Mouse (Mus musculus) midbrain, embryonic 11.5 days (tissue): ENCODE data around the gene Ckm. TPM values are rescaled to one million over a fixed set of nuclear protein-coding genes. Genes with fewer than 3 reads are reported as not detected.

Experiments used
- ATAC-seq: fragments of 200-750 bp; cut with Nextera tagmentation; 2 replicates; pipeline ENCODE4 v1.8.0; 2017; ENCODE audit warnings: moderate TSS enrichment, moderate library complexity; ENCODE audit not compliant: low FRiP score
- DNase-seq: peaks from one replicate; pipeline ENCODE4 v3.0.0; 2015; ENCODE audit warnings: low spot score; ENCODE audit errors: missing footprints
- H3K27ac ChIP-seq: fragments of 300-500 bp; sonication (generic); 2 replicates; pipeline ENCODE4 v1.5.1; 2014; ENCODE audit warnings: low read depth, low read length
- H3K27me3 ChIP-seq: fragments of 300-500 bp; sonication (generic); 2 replicates; pipeline ENCODE4 v1.6.1; 2014; ENCODE audit warnings: mild to moderate bottlenecking, low read length, moderate library complexity, mixed read lengths; ENCODE audit not compliant: control insufficient read depth, insufficient read depth
- H3K36me3 ChIP-seq: fragments of 300-500 bp; sonication (generic); 2 replicates; pipeline ENCODE4 v1.6.1; 2014; ENCODE audit warnings: mild to moderate bottlenecking, low read length, moderate library complexity, mixed read lengths; ENCODE audit not compliant: control insufficient read depth, insufficient read depth
- H3K4me1 ChIP-seq: fragments of 300-500 bp; sonication (generic); 2 replicates; pipeline ENCODE4 v1.6.1; 2014; ENCODE audit warnings: low read length; ENCODE audit not compliant: control insufficient read depth, insufficient read depth
- H3K4me2 ChIP-seq: fragments of 300-500 bp; sonication (generic); 2 replicates; pipeline ENCODE4 v1.6.1; 2014; ENCODE audit warnings: mild to moderate bottlenecking, moderate library complexity
- H3K4me3 ChIP-seq: fragments of 300-500 bp; sonication (generic); 2 replicates; pipeline ENCODE4 v1.5.1; 2014; ENCODE audit warnings: low read depth, low read length
- H3K9ac ChIP-seq: fragments of 300-500 bp; sonication (generic); 2 replicates; pipeline ENCODE4 v1.6.1; 2014; ENCODE audit warnings: low read length
- H3K9me3 ChIP-seq: fragments of 300-500 bp; sonication (generic); 2 replicates; pipeline ENCODE4 v1.6.1; 2016; ENCODE audit warnings: low read length; ENCODE audit not compliant: control insufficient read depth
- WGBS: fragments of 180-500 bp; shearing (Covaris S2); extraction: QIAGEN DNeasy Blood & Tissue Kit; methylation state at CpG from one replicate; pipeline ENCODE4 v1.1.7; 2014; 5-methylcytosine and 5-hydroxymethylcytosine counted together
- polyA plus RNA-seq: library from polyadenylated mRNA; unstranded; fragments of >200 nt; fragmentation: Nextera tagmentation; extraction: Ambion mirVana; gene quantifications from 2 replicates; pipeline ENCODE4 v1.2.1, GENCODE M21; 2014

Gene Ckm
- polyA plus RNA-seq, 1 experiment from 2014 or later: not detected

- Histone ChIP-seq H3K9me3 (0 out of 2 replicates have a peak, but pooled peaks cover 2% of the 10 kb centered on the region), H3K4me1 (peaks cover 10% of the 10 kb centered on the region; the same call in 1 of the 2 replicates), H3K4me3 (no peak overlapping the region), H3K4me2 (no peak overlapping the region), H3K36me3 (no peaks in the 10 kb centered on the region), H3K9ac (no peak overlapping the region), H3K27me3 (peaks cover 36% of the 10 kb centered on the region), H3K27ac (no peak overlapping the region)
- 78% methylated on average over 9 of the region's 9 CpGs for WGBS
- ATAC-seq: 0 out of 2 replicates have a peak, but pooled peaks have one; percentile 7
- peak; percentile 82 for DNase-seq
Observed at GRCm38 (mm10) chr7:19402535-19403112, 2.0 kb upstream of the Ckm start.

GRCm38 (mm10) chr7:19403731-19404296 is 762 bp upstream of the Ckm start, which contains the start of gene Klc3:
Klc3 (minus strand) TSS chr7:19404104.
- Histone ChIP-seq H3K27me3 (peaks cover 36% of the 10 kb centered on the region), H3K4me1 (peaks cover 10% of the 10 kb centered on the region; the same call in 1 of the 2 replicates), H3K4me3 (peak within 1 kb of the TSS; percentile 47), H3K9ac (peak within 1 kb of the TSS; percentile 52), H3K36me3 (no peaks in the 10 kb centered on the region), H3K4me2 (peak within 1 kb of the TSS; percentile 66), H3K27ac (no peak within 1 kb of the TSS), H3K9me3 (0 out of 2 replicates have a peak, but pooled peaks cover 2% of the 10 kb centered on the region)
- WGBS: 2% methylated on average over 57 of the region's 62 CpGs
- ATAC-seq (peak; percentile 31), DNase-seq (peak; percentile 90)

- Histone ChIP-seq H3K4me2 (no peak overlapping the region; the same call in 1 of the 2 replicates), H3K27me3 (peaks cover 30% of the 10 kb centered on the region)
Observed at GRCm38 (mm10) chr7:19405417-19405816, 841 bp downstream of the Ckm start.

GRCm38 (mm10) chr7:19409753-19410152 is 5.2 kb downstream of the Ckm start:
- H3K4me1 ChIP-seq: 0 out of 2 replicates have a peak, but pooled peaks cover 2% of the 10 kb centered on the region
- no peaks in the 10 kb centered on the region for H3K36me3 ChIP-seq
- WGBS: 65% methylated on average over 5 of the region's 6 CpGs
- H3K27ac ChIP-seq: no peak overlapping the region
- peaks cover 5% of the 10 kb centered on the region for H3K27me3 ChIP-seq
- H3K4me3 ChIP-seq: no peak overlapping the region
- no peak overlapping the region for H3K4me2 ChIP-seq
- no peak for DNase-seq
- H3K9ac ChIP-seq: no peak overlapping the region
- no peak for ATAC-seq
- H3K9me3 ChIP-seq: no peaks in the 10 kb centered on the region

More at GRCm38 (mm10) chr7:19405417-19405816, 841 bp downstream of the Ckm start:
- 0 out of 2 replicates have a peak, but pooled peaks cover 2% of the 10 kb centered on the region for H3K9me3 ChIP-seq
- peak; percentile 77 for ATAC-seq
- H3K4me1 ChIP-seq: peaks cover 5% of the 10 kb centered on the region; the same call in 1 of the 2 replicates
- H3K27ac ChIP-seq: no peak overlapping the region
- H3K4me3 ChIP-seq: no peak overlapping the region
- WGBS: 3% methylated on average over 19 of the region's 19 CpGs
- no peak overlapping the region for H3K9ac ChIP-seq
- H3K36me3 ChIP-seq: no peaks in the 10 kb centered on the region
- peak; percentile 100 for DNase-seq

- no peaks in the 10 kb centered on the region for H3K4me1 ChIP-seq
- ATAC-seq (0 out of 2 replicates have a peak, but pooled peaks have one; percentile 9), DNase-seq (no peak)
- H3K4me3 ChIP-seq: no peak overlapping the region
- no peaks in the 10 kb centered on the region for H3K36me3 ChIP-seq
- no peak overlapping the region for H3K4me2 ChIP-seq
- H3K9ac ChIP-seq: no peak overlapping the region
- no peaks in the 10 kb centered on the region for H3K9me3 ChIP-seq
- WGBS: 87% methylated on average over 11 of the region's 11 CpGs
- H3K27ac ChIP-seq: no peak overlapping the region
- H3K27me3 ChIP-seq: 0 out of 2 replicates have a peak, but pooled peaks cover 2% of the 10 kb centered on the region
Observed at GRCm38 (mm10) chr7:19410766-19411344, 6.3 kb downstream of the Ckm start.

- 79% methylated on average over 5 of the region's 5 CpGs for whole genome bisulfite sequencing
Observed at GRCm38 (mm10) chr7:19411783-19412182, 7.2 kb downstream of the Ckm start.

GRCm38 (mm10) chr7:19413525-19413924 is 8.9 kb downstream of the Ckm start:
- no peak overlapping the region for H3K4me3 ChIP-seq
- DNase-seq (no peak), ATAC-seq (no peak)
- no peak overlapping the region for H3K27ac ChIP-seq
- H3K36me3 ChIP-seq: no peaks in the 10 kb centered on the region
- no peak overlapping the region for H3K9ac ChIP-seq
- H3K9me3 ChIP-seq: no peaks in the 10 kb centered on the region
- 83% methylated on average over 3 of the region's 3 CpGs for WGBS
- no peak overlapping the region for H3K4me2 ChIP-seq
- H3K4me1 ChIP-seq: no peaks in the 10 kb centered on the region
- no peaks in the 10 kb centered on the region for H3K27me3 ChIP-seq

More at GRCm38 (mm10) chr7:19411783-19412182, 7.2 kb downstream of the Ckm start:
- no peak overlapping the region for H3K27ac ChIP-seq
- no peak for DNase-seq
- H3K9ac ChIP-seq: no peak overlapping the region
- no peaks in the 10 kb centered on the region for H3K4me1 ChIP-seq
- no peaks in the 10 kb centered on the region for H3K36me3 ChIP-seq
- ATAC-seq: no peak
- no peaks in the 10 kb centered on the region for H3K27me3 ChIP-seq
- H3K4me3 ChIP-seq: no peak overlapping the region
- H3K9me3 ChIP-seq: no peaks in the 10 kb centered on the region
- no peak overlapping the region for H3K4me2 ChIP-seq

- WGBS: 83% methylated on average over 15 of the region's 15 CpGs
- Histone ChIP-seq H3K4me1 (0 out of 2 replicates have a peak, but pooled peaks cover 3% of the 10 kb centered on the region), H3K9ac (no peak overlapping the region), H3K27ac (no peak overlapping the region), H3K4me2 (no peak overlapping the region), H3K4me3 (no peak overlapping the region), H3K9me3 (no peaks in the 10 kb centered on the region), H3K36me3 (no peaks in the 10 kb centered on the region), H3K27me3 (peaks cover 22% of the 10 kb centered on the region)
- ATAC-seq (no peak), DNase-seq (no peak)
Observed at GRCm38 (mm10) chr7:19416590-19416989, 12.0 kb downstream of the Ckm start.

- peaks cover 22% of the 10 kb centered on the region for H3K27me3 ChIP-seq
- ATAC-seq: no peak
Observed at GRCm38 (mm10) chr7:19420121-19420520, 15.5 kb downstream of the Ckm start.

More at GRCm38 (mm10) chr7:19420121-19420520, 15.5 kb downstream of the Ckm start:
- 0 out of 2 replicates have a peak, but pooled peaks cover 3% of the 10 kb centered on the region for H3K4me1 ChIP-seq
- H3K4me2 ChIP-seq: no peak overlapping the region
- no peak overlapping the region for H3K27ac ChIP-seq
- H3K9me3 ChIP-seq: no peaks in the 10 kb centered on the region
- no peak overlapping the region for H3K4me3 ChIP-seq
- H3K9ac ChIP-seq: no peak overlapping the region
- DNase-seq: no peak
- no peaks in the 10 kb centered on the region for H3K36me3 ChIP-seq
- WGBS: 7% methylated on average over 28 of the region's 28 CpGs
